Mouse (Mus musculus) kidney, embryonic 14.5 days (tissue): ENCODE measurements around the gene Wdr66. TPM values are rescaled to one million over a fixed set of nuclear protein-coding genes. Genes with fewer than 3 reads are reported as not detected.
"Not testable (repeated sequence)": the region's sequence is repeated elsewhere in the genome, so short reads cannot be mapped to it uniquely, and the experiment has no call there.

Source experiments
- ATAC-seq: fragments of 200-750 bp; cut with Nextera tagmentation; 2 replicates; pipeline ENCODE4 v1.8.0; 2017; ENCODE audit warnings: moderate number of reproducible peaks, mild to moderate bottlenecking, moderate TSS enrichment, moderate library complexity; ENCODE audit not compliant: low FRiP score, low TSS enrichment
- H3K27ac ChIP-seq: fragments of 300-500 bp; sonication (generic); 2 replicates; pipeline ENCODE4 v1.5.1; 2014; ENCODE audit warnings: low read depth, mild to moderate bottlenecking, low read length, moderate library complexity, mixed read lengths
- H3K27me3 ChIP-seq: fragments of 300-500 bp; sonication (generic); 2 replicates; pipeline ENCODE4 v1.6.1; 2014; ENCODE audit warnings: mild to moderate bottlenecking, low read length; ENCODE audit not compliant: control insufficient read depth, insufficient read depth
- H3K36me3 ChIP-seq: fragments of 300-500 bp; sonication (generic); 2 replicates; pipeline ENCODE4 v1.6.1; 2014; ENCODE audit warnings: low read length, mixed read lengths; ENCODE audit not compliant: control insufficient read depth, insufficient read depth
- H3K4me1 ChIP-seq: fragments of 300-500 bp; sonication (generic); 2 replicates; pipeline ENCODE4 v1.6.1; 2014; ENCODE audit warnings: low read length, mixed read lengths; ENCODE audit not compliant: control insufficient read depth, insufficient read depth
- H3K4me2 ChIP-seq: fragments of 300-500 bp; sonication (generic); replicated peaks from 2 replicates; pipeline ENCODE4 v1.6.1; 2014; ENCODE audit warnings: low read depth, mild to moderate bottlenecking, low read length
- H3K4me3 ChIP-seq: fragments of 300-500 bp; sonication (generic); 2 replicates; pipeline ENCODE4 v1.5.1; 2014; ENCODE audit warnings: mild to moderate bottlenecking, low read length
- H3K9ac ChIP-seq: fragments of 300-500 bp; sonication (generic); 2 replicates; pipeline ENCODE4 v1.6.1; 2014; ENCODE audit warnings: low read depth, mild to moderate bottlenecking, low read length, moderate library complexity
- H3K9me3 ChIP-seq: fragments of 300-500 bp; sonication (generic); 2 replicates; pipeline ENCODE4 v1.6.1; 2016; ENCODE audit warnings: low read length; ENCODE audit not compliant: control insufficient read depth
- WGBS: fragments of 180-500 bp; shearing (Covaris S2); extraction: QIAGEN DNeasy Blood & Tissue Kit; methylation state at CpG from one replicate; pipeline ENCODE4 v1.1.7; 2014; 5-methylcytosine and 5-hydroxymethylcytosine counted together
- polyA plus RNA-seq: library from polyadenylated mRNA; unstranded; fragments of >200 nt; fragmentation: Nextera tagmentation; extraction: Ambion mirVana; gene quantifications from 2 replicates; pipeline ENCODE4 v1.2.1, GENCODE M21; 2014

Wdr66 gene
- 2.2 and 2.7 TPM in 2 replicates for polyA plus RNA-seq

DNA sequence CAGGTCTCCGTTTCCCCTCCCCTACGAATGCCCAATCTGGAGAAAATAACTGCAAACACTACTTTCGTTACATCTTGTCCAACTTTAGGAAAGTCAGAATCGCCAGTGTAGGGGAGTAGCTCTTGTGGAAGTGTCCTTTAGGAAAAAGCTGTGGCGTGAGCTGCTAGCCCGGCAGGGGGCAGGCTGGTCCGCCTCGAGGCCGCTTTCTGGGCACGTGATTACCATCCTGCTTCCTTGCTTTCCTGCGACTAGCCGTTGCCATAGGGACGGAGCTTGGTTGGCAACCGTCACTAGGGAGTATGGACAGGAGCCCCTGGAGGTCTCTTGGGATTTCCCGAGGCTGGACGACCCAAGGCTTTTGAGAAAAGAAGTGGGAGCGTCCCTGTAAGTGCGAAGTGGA, at the start of gene Wdr66:
Gene Wdr66, plus strand, starts transcription at position 269 of the 400 bp plus-strand sequence.
- ATAC-seq = peak; percentile 94
- Histone ChIP-seq H3K27ac (no peak within 1 kb of the TSS), H3K4me2 (peak within 1 kb of the TSS; percentile 45), H3K27me3 (no peaks in the 10 kb centered on the region), H3K9me3 (no peaks in the 10 kb centered on the region), H3K36me3 (no peaks in the 10 kb centered on the region; the same call in 1 of the 2 replicates), H3K4me3 (peak within 1 kb of the TSS; percentile 13), H3K9ac (no peak within 1 kb of the TSS), H3K4me1 (no peaks in the 10 kb centered on the region)
- 2% methylated on average over 18 of the region's 18 CpGs for WGBS

DNA sequence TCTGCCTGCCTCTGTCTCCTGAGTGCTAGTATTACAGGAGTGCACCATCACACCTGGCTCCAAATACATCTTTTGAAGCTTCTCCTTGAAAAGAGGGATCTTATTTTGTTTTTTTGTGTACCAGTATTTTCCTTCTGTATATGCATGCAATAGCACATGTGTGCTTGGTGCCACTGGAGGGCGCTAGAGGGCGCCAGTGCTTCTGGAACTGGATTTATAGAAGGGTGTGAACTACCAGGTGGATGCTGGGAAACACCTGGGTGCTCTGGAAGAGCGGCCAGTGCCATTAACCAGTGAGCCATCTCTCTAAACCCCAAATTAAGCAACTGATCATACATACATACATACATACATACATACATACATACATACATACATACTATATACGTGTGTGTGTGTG, 49.1 kb upstream of the Wdr66 start:
- not testable (repeated sequence) for H3K36me3 ChIP-seq, H3K9ac ChIP-seq, H3K4me3 ChIP-seq, H3K27ac ChIP-seq, H3K4me1 ChIP-seq, H3K9me3 ChIP-seq, ATAC-seq, H3K4me2 ChIP-seq, H3K27me3 ChIP-seq
- WGBS = 62% methylated on average over 3 of the region's 4 CpGs

DNA sequence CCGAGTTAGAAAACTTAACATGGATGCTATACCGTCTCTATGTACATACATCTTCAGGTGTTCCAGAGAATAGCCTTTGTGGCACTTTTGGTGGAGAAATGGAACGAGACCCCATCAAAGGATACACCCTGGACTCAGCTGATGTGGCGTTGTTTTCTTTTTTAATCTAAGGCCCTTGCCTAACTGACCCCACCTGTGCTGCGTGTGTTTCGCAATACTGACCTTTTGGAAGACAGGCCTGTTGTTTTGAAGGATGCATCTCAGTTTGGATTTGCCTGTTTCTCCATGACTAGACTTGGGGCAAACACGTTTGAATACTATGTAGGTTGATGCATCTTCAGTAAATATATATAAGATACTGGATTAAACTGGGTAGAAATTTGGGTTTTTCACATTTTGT, 48.3 kb upstream of the Wdr66 start:
- 90% methylated on average over 7 of the region's 7 CpGs for WGBS

DNA sequence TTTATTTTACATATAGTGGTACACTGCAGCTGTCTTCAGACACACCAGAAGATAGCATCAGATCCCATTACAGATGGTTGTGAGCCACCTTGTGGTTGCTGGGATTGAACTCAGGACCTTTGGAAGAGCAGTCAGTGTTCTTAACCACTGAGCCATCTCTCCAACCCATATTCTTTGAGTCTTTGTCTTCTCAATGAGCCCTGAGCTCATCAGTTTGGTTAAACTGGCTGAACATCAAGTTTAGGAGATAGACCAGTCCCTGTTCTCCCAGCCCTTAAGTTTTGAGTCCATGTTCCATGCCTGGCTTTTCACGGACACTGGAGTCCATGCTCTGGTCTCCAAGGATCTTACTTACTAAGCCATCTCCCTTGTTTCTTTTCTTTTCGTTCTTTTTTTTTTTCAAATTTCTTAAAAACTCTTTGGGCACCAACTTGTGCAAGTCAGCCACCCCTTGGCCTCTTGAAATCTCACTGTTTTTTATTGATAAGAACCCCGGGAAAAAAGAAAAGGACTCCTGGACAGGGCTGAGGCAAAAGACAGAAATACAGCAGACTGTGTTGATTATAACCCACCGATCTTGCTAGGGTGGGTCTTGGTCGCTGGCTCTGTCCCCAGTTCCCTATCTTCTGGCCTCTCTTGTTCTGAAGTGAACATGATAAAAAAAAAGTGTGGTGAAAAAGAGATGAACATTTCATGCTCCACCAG, 29.4 kb upstream of the Wdr66 start:
- H3K27me3 ChIP-seq, H3K4me2 ChIP-seq, H3K27ac ChIP-seq, H3K9me3 ChIP-seq, H3K9ac ChIP-seq, H3K4me1 ChIP-seq, ATAC-seq, H3K36me3 ChIP-seq, H3K4me3 ChIP-seq: not testable (repeated sequence)
- 74% methylated on average over 3 of the region's 5 CpGs for WGBS

More for the DNA sequence above, 48.3 kb upstream of the Wdr66 start:
- not testable (repeated sequence) for H3K27me3 ChIP-seq, H3K27ac ChIP-seq, H3K9ac ChIP-seq, H3K4me2 ChIP-seq, H3K4me3 ChIP-seq, H3K4me1 ChIP-seq, ATAC-seq, H3K36me3 ChIP-seq, H3K9me3 ChIP-seq

DNA sequence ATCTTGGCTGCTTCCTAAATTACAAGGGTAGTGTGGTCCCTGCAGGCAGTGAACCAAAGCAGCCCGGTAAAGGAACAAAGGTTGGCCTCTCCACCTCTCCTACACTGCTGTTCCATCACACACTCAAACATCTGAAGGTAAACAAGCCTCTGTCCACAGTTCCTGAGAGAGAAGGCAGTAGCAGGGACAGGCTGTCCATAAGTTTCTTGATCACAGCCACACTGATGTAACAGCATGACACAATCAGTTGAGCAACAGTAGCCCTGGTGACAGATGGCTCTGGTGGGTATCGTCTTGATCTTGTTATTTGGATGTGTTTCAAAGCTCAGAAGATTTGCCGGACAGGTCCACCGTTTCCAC, 28.9 kb upstream of the Wdr66 start:
- no peaks in the 10 kb centered on the region for H3K27me3 ChIP-seq
- no peaks in the 10 kb centered on the region for H3K9me3 ChIP-seq
- no peak overlapping the region for H3K4me2 ChIP-seq
- H3K4me1 ChIP-seq = no peaks in the 10 kb centered on the region
- no peak overlapping the region for H3K4me3 ChIP-seq
- no peak for ATAC-seq
- WGBS = 60% methylated on average over 4 of the region's 4 CpGs
- H3K9ac ChIP-seq = no peak overlapping the region
- H3K36me3 ChIP-seq = no peaks in the 10 kb centered on the region
- no peak overlapping the region for H3K27ac ChIP-seq

DNA sequence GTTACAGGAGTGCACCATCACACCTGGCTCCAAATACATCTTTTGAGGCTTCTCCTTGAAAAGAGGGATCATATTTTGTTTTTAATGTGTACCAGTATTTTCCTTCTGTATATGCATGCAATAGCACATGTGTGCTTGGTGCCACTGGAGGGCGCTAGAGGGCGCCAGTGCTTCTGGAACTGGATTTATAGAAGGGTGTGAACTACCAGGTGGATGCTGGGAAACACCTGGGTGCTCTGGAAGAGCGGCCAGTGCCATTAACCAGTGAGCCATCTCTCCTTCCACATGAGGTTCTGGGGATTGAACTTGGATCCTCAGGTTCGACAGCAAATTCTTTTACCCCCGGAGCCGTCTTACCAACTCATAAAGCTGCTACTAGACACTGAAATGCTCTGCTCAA, 28.0 kb upstream of the Wdr66 start:
- H3K9ac ChIP-seq, ATAC-seq, H3K4me2 ChIP-seq, H3K27ac ChIP-seq, H3K4me1 ChIP-seq, H3K27me3 ChIP-seq, H3K4me3 ChIP-seq, H3K36me3 ChIP-seq, H3K9me3 ChIP-seq: not testable (repeated sequence)
- WGBS = 59% methylated on average over 6 of the region's 6 CpGs

DNA sequence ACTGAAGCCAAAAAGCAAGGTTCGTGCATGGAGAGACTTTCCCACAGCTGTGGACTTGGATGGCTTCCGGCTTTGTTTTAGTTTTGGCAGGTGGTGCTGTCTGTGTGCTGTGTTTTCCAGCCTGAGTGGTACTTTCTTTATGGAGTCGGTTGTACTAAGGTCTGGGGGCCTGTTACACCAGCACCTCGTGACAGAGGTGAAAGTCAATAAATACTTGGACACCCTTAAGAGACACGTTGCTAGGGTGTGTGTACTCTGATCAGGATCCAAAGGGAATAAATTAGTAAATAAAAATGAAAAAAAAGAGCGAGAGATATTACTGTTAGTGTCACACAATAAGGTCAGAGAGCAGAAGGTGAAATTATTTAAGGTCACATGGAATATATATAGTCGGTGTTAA, 25.1 kb upstream of the Wdr66 start:
- WGBS = 90% methylated on average over 7 of the region's 7 CpGs
- Histone ChIP-seq H3K4me3 (no peak overlapping the region), H3K36me3 (no peaks in the 10 kb centered on the region; the same call in 1 of the 2 replicates), H3K4me2 (no peak overlapping the region), H3K9me3 (no peaks in the 10 kb centered on the region), H3K27me3 (no peaks in the 10 kb centered on the region), H3K4me1 (peaks cover 5% of the 10 kb centered on the region), H3K9ac (no peak overlapping the region), H3K27ac (no peak overlapping the region)
- no peak for ATAC-seq

DNA sequence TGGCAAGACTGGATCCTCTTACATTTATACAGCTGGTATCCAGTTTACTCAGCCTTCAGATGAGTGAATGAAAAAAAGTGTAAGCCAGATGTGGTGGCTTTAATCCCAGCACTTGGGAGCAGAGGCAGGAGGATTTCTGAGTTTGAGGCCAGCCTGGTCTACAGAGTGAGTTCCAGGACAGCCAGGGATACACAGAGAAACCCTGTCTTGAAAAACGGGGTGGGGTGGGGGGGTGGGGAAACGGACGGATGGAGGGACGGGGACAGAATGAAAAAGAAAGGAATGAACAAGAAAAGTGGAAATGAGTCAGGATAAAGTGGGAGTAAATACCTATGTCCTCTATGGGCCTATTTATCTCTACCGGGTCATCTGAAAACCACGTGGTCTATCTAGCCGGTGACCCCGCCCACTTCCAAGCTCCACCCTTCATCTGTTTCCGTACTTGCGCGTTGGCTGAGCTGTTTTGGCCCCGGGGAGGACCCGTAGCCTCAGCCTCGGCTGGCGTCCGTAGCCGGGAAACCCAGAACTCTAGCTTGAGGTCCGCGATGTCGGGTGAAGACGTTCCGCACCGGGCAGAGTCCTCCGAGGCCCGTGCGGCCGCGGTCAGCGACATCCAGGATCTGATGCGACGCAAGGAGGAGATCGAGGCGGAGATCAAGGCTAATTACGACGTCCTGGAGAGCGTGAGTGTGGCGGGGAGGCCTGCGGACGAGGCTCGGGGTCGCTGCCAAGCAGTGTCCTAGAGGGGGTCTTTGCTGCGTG, 24.0 kb upstream of the Wdr66 start:
- Histone ChIP-seq H3K4me3 (peak overlapping the region; percentile 68), H3K9me3 (no peaks in the 10 kb centered on the region)
- WGBS = 3% methylated on average over 42 of the region's 42 CpGs

DNA sequence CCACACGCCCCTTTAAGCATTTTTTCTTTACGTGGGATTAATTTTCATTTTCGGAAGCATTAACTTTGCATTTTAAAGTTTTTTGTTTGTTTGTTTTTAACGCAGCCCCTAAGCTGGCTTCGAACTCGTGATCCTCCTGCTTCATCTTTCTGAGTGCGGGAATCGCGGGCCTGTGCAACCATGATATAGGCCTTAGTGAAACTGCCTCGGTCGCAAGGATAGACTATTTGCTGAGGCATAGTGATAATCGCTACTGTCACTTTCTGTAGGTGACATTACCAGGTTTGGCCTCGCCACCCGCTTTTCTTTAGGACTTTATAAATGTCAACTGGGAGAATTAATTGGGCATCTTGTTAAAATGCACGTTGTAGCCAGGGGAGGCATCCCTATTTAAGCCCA, 23.4 kb upstream of the Wdr66 start:
- WGBS = 8% methylated on average over 15 of the region's 15 CpGs
- ATAC-seq = no peak
- no peaks in the 10 kb centered on the region for H3K9me3 ChIP-seq

More for the DNA sequence above, 24.0 kb upstream of the Wdr66 start:
- ATAC-seq = peak; percentile 89
- H3K27ac ChIP-seq = no peak overlapping the region
- H3K4me2 ChIP-seq = peak overlapping the region; percentile 66
- peaks cover 5% of the 10 kb centered on the region for H3K4me1 ChIP-seq
- H3K9ac ChIP-seq = peak overlapping the region; percentile 77
- no peaks in the 10 kb centered on the region; the same call in 1 of the 2 replicates for H3K36me3 ChIP-seq
- no peaks in the 10 kb centered on the region for H3K27me3 ChIP-seq

More for the DNA sequence above, 23.4 kb upstream of the Wdr66 start:
- Histone ChIP-seq H3K9ac (peak overlapping the region; percentile 77), H3K4me2 (peak overlapping the region; percentile 66), H3K27ac (no peak overlapping the region), H3K4me1 (peaks cover 5% of the 10 kb centered on the region), H3K4me3 (peak overlapping the region; percentile 68), H3K36me3 (no peaks in the 10 kb centered on the region; the same call in 1 of the 2 replicates), H3K27me3 (no peaks in the 10 kb centered on the region)
